Mouse (Mus musculus) lung, embryonic 14.5 days (tissue): ENCODE data around the gene Sfrp5. TPM values are rescaled to one million over a fixed set of nuclear protein-coding genes. Genes with fewer than 3 reads are reported as not detected.

Experiments used
- ATAC-seq: fragments of 200-750 bp; cut with Nextera tagmentation; 2 replicates; pipeline ENCODE4 v1.8.0; 2017; ENCODE audit warnings: mild to moderate bottlenecking, moderate TSS enrichment, moderate library complexity; ENCODE audit not compliant: insufficient read depth
- DNase-seq: peaks from one replicate; pipeline ENCODE4 v3.0.0-alpha.2; 2015
- H3K27ac ChIP-seq: fragments of 300-500 bp; sonication (generic); 2 replicates; pipeline ENCODE4 v1.5.1; 2014; ENCODE audit warnings: low read depth, mild to moderate bottlenecking, moderate library complexity
- H3K27me3 ChIP-seq: fragments of 300-500 bp; sonication (generic); 2 replicates; pipeline ENCODE4 v1.6.1; 2014; ENCODE audit warnings: low read length, control low read depth; ENCODE audit not compliant: insufficient read depth
- H3K36me3 ChIP-seq: fragments of 300-500 bp; sonication (generic); 2 replicates; pipeline ENCODE4 v1.6.1; 2014; ENCODE audit warnings: control low read depth; ENCODE audit not compliant: insufficient read depth
- H3K4me1 ChIP-seq: fragments of 300-500 bp; sonication (generic); 2 replicates; pipeline ENCODE4 v1.6.1; 2014; ENCODE audit warnings: antibody characterized with exemption, control low read depth; ENCODE audit not compliant: insufficient read depth
- H3K4me2 ChIP-seq: fragments of 300-500 bp; sonication (generic); 2 replicates; pipeline ENCODE4 v1.6.1; 2014; ENCODE audit warnings: mild to moderate bottlenecking
- H3K4me3 ChIP-seq: fragments of 300-500 bp; sonication (generic); 2 replicates; pipeline ENCODE4 v1.5.1; 2014; ENCODE audit warnings: low read depth, low read length
- H3K9ac ChIP-seq: fragments of 300-500 bp; sonication (generic); 2 replicates; pipeline ENCODE4 v1.6.1; 2014
- H3K9me3 ChIP-seq: fragments of 300-500 bp; sonication (generic); 2 replicates; pipeline ENCODE4 v1.6.1; 2016; ENCODE audit warnings: low read depth, low read length, control low read depth
- CTCF ChIP-seq: IDR thresholded peaks from 2 replicates; pipeline ENCODE4 v1.5.1; 2016; ENCODE audit warnings: antibody characterized with exemption, low read depth
- WGBS: fragments of 180-500 bp; shearing (Covaris S2); extraction: QIAGEN DNeasy Blood & Tissue Kit; methylation state at CpG from one replicate; pipeline ENCODE4 v1.1.7; 2014; 5-methylcytosine and 5-hydroxymethylcytosine counted together
- polyA plus RNA-seq: library from polyadenylated mRNA; unstranded; fragments of >200 nt; fragmentation: Nextera tagmentation; extraction: Ambion mirVana; gene quantifications from 2 replicates; pipeline ENCODE4 v1.2.1, GENCODE M21; 2014

The Sfrp5 gene
- polyA plus RNA-seq, 1 experiment from 2014 or later = 0.28 TPM

DNA sequence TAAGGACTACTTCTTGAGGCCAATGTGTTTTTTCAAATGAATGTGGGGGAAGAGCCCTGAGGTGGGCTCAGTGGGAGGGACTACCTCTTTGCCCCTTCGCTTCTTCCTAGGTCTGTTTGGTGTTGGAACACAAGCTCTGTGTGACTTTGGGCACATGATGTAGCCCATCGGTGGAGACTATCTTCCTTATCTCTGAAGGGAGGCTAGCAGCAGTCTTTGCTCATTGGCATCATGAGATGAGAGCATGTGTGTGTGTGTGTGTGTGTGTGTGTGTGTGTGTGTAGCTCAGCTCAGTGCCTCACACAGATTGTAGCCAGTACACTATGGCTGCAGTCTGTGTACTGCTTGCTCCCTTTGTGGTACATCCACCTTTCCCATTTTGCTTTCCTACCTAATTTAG lies 24.6 kb downstream of the Sfrp5 start:
- WGBS = 82% methylated on average over 2 of the region's 2 CpGs

DNA sequence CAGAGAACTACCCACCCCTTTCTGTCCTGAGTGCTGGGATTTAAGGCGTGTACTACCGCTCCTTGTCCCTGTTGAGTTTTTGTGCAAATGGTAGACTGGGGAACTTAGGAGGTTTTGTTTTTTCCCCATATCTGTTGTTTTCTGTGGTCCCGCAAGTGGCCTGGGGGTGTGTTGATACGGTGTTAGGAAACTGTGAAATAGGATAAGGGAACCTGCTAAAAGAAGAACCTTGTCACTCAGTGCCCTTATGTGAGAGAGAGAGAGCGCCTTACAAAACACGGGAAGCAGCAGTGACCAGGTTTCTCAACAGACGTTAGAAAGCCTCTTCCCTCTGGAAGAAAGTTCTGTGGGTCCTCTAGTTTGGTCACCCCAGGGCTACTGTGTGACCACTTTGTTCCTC lies 25.2 kb downstream of the Sfrp5 start:
- Histone ChIP-seq H3K27ac (no peak overlapping the region), H3K36me3 (peaks cover 6% of the 10 kb centered on the region; the same call in 1 of the 2 replicates), H3K4me2 (no peak overlapping the region), H3K4me3 (no peak overlapping the region), H3K9me3 (no peaks in the 10 kb centered on the region), H3K27me3 (no peaks in the 10 kb centered on the region), H3K9ac (no peak overlapping the region), H3K4me1 (no peaks in the 10 kb centered on the region)
- ATAC-seq (no peak), DNase-seq (no peak)
- no peak for TF ChIP-seq CTCF
- WGBS = 82% methylated on average over 7 of the region's 7 CpGs

More for the DNA sequence above, 24.6 kb downstream of the Sfrp5 start:
- ATAC-seq (no peak), DNase-seq (no peak)
- TF ChIP-seq CTCF = no peak
- Histone ChIP-seq H3K9ac (no peak overlapping the region), H3K4me3 (no peak overlapping the region), H3K4me2 (no peak overlapping the region), H3K9me3 (no peaks in the 10 kb centered on the region), H3K27me3 (no peaks in the 10 kb centered on the region), H3K4me1 (no peaks in the 10 kb centered on the region), H3K36me3 (peaks cover 6% of the 10 kb centered on the region; the same call in 1 of the 2 replicates), H3K27ac (no peak overlapping the region)

DNA sequence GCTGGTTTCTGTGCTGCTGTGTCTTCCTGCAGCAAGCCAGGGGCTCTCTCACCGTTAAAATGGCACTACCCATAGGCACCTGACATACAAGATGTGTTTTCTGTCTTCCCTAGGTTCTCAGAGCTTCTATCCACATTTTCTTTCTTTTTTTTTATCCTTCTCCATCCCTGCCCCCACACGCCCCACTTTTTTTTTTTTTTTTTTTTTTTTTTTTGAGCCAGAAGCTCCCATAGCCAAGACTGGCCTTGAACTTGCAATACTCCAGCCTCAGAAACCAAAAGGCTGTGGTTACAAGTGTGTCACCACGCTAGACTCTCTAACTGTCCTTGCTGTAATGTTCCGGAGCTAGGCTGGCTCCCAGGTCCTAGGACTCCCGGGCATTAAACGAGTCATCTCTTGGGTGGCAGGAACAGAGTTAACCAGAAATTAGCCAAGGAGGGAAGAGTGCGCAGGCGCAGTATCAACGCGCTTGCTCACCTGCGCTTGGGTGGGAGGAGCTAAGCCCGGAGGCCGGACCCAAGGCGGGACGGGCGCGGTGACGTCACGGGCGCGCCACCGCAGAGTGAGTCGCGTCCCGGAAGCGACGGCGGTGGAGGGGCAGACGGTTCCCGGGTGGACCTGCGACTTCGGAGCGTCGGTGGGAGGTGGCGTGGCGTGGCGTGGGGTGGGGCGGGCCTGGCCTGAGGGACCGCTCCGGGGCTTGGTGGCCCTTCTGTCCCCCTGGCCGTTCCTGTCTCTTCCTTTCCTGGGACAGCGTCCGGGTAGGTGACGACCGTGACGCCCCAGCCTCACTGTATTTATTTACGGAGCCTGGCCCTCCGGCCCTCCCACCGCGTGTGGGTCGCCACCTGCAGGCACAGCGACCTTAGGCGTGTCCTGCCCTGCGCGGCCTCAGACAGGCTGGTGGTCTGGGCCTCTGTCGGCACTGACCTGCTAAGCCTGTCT lies 31.8 kb downstream of the Sfrp5 start:
- Histone ChIP-seq H3K4me2 (peak overlapping the region; percentile 95), H3K36me3 (no peaks in the 10 kb centered on the region), H3K9ac (peak overlapping the region; percentile 84), H3K27me3 (peaks cover 13% of the 10 kb centered on the region; the same call in 1 of the 2 replicates), H3K27ac (peak overlapping the region; percentile 59), H3K9me3 (no peaks in the 10 kb centered on the region), H3K4me1 (peaks cover 7% of the 10 kb centered on the region; the same call in 1 of the 2 replicates), H3K4me3 (peak overlapping the region; percentile 92)
- DNase-seq (peak; percentile 96), ATAC-seq (peak; percentile 86)
- TF ChIP-seq CTCF = peak; percentile 25
- 2% methylated on average over 56 of the region's 56 CpGs for WGBS

DNA sequence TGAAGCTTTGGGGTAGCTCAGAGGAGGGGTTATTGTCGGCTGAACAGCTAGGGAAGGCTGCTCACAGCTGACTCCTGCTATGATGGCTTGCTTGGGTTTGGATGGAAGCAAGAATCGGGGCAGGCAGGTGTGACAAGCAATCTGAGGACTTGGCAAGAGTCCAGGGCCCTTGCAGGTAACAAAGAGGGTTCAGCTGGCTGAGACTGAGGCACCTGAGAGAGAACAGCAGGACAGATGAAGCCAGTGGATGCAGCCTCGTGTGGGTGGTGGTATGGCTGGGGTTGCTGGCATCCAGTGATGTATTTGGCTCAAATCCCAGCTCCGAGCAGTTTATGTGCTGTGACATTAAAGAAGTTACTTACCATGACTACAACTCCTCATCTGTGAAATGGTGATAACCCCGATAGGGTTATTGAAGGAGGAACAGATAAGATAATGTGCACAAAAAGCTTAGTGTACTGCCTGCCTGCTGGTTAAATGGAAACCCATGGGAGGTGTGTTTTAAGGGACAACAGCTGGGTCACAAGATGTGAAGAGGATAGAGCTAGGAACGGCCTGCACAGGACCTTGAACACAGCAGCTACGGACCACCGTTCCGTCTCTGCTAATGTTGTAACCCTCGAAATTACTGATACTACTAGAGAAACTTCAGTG lies 32.6 kb downstream of the Sfrp5 start:
- Histone ChIP-seq H3K36me3 (no peaks in the 10 kb centered on the region), H3K27ac (no peak overlapping the region), H3K4me3 (no peak overlapping the region), H3K4me2 (peak overlapping the region; percentile 95), H3K9ac (no peak overlapping the region), H3K27me3 (peaks cover 13% of the 10 kb centered on the region; the same call in 1 of the 2 replicates), H3K4me1 (peaks cover 7% of the 10 kb centered on the region; the same call in 1 of the 2 replicates), H3K9me3 (no peaks in the 10 kb centered on the region)
- DNase-seq (peak; percentile 28), ATAC-seq (no peak)
- TF ChIP-seq CTCF = no peak
- WGBS = 48% methylated on average over 10 of the region's 10 CpGs

DNA sequence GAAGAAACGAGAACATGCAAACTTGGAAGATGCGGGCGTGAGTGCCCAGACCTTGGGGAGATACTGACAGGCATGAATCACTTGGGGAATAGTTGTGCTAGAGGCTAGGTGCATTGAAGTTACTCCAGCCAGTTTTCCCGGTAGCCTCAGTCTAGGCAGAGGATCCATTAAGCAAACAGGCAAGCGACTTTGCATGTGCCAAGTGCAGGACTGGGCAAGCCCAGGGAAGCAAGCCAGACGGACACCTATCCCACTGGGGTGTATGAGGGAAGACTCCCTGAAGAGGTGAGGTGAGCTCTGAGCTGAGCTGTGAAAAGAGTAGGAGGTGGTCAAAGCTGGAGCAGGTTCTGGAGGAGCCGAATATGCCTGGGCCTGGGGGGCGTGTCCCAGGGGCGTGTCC lies 34.6 kb downstream of the Sfrp5 start:
- no peak for TF ChIP-seq CTCF
- H3K4me1 ChIP-seq = peaks cover 7% of the 10 kb centered on the region; the same call in 1 of the 2 replicates

DNA sequence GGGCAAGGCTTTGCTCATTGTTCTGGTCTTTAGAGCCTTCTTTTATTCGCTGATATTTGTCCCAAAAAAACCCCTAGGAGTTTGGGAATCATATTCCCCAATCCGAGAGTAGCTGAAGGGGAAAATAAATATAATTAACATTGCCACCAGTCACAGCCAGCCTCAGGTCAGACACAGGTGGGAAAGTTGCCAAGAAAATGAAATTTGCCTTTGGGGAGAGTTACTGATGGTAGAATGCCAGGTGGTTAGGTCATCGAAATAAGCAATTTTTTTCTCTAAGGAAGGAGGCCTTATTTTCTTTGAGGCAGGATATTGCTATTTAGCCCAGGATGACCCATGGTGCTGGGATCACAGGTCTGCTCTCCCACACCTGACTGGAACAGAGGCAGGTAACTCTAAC lies 35.3 kb downstream of the Sfrp5 start:
- H3K9me3 ChIP-seq = no peaks in the 10 kb centered on the region
- no peak overlapping the region for H3K27ac ChIP-seq
- H3K4me3 ChIP-seq = no peak overlapping the region
- DNase-seq (no peak), ATAC-seq (no peak)
- H3K9ac ChIP-seq = no peak overlapping the region
- peaks cover 6% of the 10 kb centered on the region; the same call in 1 of the 2 replicates for H3K4me1 ChIP-seq
- 38% methylated on average over 3 of the region's 3 CpGs for WGBS
- H3K4me2 ChIP-seq = no peak overlapping the region
- TF ChIP-seq CTCF = no peak
- H3K27me3 ChIP-seq = peaks cover 13% of the 10 kb centered on the region; the same call in 1 of the 2 replicates
- no peaks in the 10 kb centered on the region for H3K36me3 ChIP-seq

More for the DNA sequence above, 34.6 kb downstream of the Sfrp5 start:
- ATAC-seq (no peak), DNase-seq (no peak)
- WGBS = 65% methylated on average over 9 of the region's 9 CpGs
- H3K36me3 ChIP-seq = no peaks in the 10 kb centered on the region
- no peaks in the 10 kb centered on the region for H3K9me3 ChIP-seq
- H3K4me2 ChIP-seq = no peak overlapping the region
- no peak overlapping the region for H3K27ac ChIP-seq
- no peak overlapping the region for H3K9ac ChIP-seq
- no peak overlapping the region for H3K4me3 ChIP-seq
- H3K27me3 ChIP-seq = peaks cover 13% of the 10 kb centered on the region; the same call in 1 of the 2 replicates

DNA sequence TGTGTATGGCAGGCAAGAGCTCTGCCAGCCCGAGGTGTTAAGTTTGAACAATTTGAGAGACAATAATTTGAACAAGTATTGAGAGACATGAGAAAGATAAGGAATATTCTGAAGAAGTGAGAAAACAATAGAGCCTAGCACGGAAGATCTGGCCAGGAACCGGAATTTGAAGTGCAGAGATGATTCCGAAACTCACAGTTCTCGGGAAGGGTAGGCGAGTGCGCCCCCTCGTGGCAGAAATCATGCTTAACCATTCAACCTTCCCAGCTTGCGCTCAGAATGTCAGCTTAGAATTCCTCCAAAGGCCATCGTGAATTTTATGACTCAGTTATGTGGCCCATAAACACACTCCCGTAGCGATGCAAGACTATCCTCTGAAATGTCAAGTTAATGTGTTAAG lies 35.9 kb downstream of the Sfrp5 start:
- ATAC-seq = no peak
- H3K9ac ChIP-seq = no peak overlapping the region
- H3K27me3 ChIP-seq = peaks cover 13% of the 10 kb centered on the region; the same call in 1 of the 2 replicates
- peak overlapping the region; percentile 50 for H3K4me2 ChIP-seq
- 3% methylated on average over 12 of the region's 12 CpGs for WGBS
- DNase-seq = peak; percentile 96
- no peaks in the 10 kb centered on the region for H3K4me1 ChIP-seq
- no peak overlapping the region for H3K27ac ChIP-seq
- TF ChIP-seq CTCF = peak; percentile 94
- no peak overlapping the region for H3K4me3 ChIP-seq
- H3K9me3 ChIP-seq = no peaks in the 10 kb centered on the region
- no peaks in the 10 kb centered on the region for H3K36me3 ChIP-seq
